Mouse (Mus musculus) thymus, postnatal 25 days (tissue): ENCODE data around the gene Mprip.
"Not testable (repeated sequence)": the region's sequence is repeated elsewhere in the genome, so short reads cannot be mapped to it uniquely, and the experiment has no call there.

Experiments
- DNase-seq: peaks from one replicate; pipeline ENCODE4 v3.0.0; 2022

The Mprip gene

DNA sequence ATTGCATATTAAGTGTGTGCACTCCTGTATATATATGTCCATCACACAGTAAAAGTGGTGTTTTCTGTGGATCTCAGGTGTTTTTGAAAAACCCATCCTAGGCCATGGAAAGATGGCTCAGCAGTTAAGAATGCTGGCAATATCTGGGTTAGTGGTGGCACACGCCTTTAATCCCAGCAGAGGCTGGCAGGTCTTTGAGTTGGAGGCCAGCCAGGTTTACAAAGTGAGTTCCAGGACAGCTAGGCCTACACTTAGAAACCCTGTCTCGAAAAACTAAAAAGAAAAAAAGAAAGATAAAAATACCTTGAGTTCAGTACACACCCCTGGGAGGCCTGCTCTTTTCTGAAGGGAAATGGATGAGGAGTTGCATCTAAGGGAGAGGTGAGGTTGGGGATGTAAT, 60.3 kb downstream of the Mprip start:
- no peak for DNase-seq

DNA sequence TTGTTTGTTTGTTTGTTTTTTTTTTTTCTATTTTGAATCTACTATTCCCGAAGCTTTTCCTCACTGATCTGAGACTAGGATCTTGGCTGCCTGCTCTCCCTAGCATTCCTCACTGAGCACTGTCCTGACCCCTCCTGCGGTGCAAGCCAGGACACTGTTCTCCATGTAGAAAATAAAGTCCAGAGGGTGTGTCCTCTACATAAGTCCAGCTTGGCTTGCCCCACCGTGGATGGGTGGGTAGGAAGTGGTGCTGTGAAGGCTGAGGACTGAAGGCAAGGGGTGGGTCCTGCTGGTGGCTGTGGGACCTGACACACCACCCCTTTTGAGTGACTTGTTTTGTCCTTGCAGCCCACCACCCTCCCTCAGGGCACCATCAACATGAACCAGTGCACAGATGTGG, 66.1 kb downstream of the Mprip start:
- no peak for DNase-seq

DNA sequence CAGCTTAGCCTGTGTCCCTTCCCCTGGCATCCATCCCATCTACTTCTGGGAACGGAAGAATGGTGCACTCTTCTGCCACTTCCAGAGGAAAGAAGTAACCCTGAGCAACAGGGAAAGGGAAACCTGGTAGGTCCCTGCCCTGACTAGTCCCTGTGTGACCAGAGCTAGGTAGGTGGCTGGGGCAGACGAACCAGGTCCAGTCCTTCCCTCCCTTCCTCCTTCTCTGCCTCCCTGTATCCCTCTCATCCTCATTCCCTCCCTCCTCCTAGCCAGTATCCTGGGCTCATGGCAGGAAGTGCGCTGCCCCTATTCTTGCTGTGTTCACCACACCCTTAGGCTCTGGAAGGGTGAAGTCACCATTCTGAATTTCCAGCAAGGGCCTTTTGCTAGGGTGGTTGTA, 70.7 kb downstream of the Mprip start:
- DNase-seq: no peak

DNA sequence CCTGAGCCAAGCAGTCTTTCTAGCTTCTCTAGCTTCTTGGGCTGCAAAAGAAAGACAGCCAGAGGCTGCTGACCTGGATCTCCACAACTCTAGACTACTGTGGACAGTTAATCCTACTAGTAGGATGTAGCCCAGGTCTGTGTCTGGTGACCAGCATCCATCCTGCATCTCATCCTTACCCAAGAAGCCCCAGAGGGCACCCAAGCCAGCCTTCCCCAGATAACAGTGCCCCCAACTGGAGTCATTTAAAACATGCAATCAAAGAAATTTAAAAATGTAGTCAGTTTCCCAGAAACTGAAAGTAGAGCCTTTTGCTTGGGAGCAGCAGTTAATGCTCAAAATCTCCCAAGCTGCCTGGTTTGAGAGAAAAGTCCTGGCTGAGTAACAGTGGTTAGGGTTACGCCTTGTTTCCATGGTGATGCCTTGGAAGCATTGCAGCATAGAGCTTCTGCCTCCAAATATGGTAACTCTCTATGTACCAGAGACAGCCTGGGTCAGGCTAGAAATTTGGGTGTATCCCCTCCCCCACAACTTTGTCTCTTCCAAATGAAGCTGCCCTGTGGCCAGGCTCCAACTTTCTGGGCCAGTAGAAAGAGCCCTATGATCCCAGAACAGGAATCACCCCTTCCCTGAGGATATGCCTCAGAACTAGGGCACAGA, 71.4 kb downstream of the Mprip start:
- no peak for DNase-seq

DNA sequence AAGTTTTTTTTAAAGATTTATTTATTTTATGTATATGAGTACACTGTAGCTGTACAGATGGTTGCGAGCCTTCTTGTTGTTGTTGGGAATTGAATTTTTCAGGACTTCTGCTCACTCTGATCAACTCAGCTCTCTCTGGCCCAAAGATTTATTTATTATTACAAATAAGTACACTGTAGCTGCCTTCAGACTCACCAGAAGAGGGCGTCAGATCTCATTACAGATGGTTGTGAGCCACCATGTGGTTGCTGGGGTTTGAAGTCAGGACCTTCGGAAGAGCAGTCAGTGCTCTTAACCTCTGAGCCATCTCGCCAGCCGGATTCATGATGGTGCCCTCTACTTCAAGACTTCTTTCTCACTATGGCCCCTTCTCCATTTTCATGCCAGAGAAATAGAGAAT, 72.5 kb downstream of the Mprip start:
- not testable (repeated sequence) for DNase-seq

DNA sequence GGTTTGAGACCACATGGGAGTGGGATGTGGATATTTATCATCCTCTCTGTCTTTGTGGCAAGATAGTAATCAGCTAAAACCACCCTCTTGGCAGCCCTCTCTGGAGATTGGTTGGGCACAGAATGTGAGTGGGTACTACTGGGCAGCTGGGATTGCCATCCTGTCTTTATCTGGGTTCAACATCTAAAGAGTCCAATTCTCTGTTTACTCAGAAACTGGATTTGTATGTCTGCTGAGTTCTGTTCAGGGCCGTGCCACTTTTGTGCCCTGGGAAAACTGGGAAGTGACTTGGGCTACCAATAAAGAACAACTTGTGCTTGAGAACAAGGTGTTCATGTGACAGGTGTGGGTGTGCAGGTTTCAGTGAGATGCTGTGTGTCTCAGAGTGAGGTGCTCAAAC, 73.2 kb downstream of the Mprip start:
- DNase-seq: no peak

DNA sequence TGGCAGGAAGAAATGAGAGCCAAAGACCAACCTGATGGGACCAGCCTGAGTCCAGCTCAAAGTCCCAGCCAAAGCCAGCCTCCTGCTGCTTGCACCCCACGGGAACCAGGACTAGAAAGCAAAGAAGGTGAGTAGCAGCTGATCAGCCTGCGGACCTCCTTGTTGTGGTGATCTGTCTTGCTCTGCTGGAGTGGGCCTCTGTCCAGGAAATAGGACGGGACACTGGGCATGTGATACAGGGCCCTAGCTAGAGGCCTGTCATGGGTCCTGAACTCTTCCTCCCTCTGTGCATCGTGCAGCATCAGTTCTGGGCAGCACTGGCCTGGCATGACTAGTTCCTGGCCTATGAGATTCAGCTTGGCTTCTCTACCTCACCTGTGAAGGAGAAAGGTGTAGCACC, 74.8 kb downstream of the Mprip start:
- DNase-seq: not testable (repeated sequence)

DNA sequence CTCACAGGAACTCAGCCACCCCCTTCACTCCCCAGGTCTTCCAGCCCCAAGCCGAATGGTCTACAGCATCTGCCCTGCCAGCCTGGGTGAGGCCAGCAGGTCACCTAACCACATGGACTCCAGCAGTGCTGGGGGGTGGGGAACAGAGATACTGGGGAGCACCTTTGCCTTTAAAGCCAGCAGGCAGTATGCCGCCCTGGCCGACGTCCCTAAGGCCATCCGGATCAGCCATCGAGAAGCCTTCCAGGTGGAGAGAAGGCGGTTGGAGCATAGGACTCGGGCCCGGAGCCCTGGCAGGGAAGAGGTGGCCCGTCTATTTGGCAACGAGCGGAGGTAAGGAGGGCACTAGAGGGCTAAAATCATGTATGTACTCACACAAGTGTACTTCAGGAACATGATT, 76.1 kb downstream of the Mprip start:
- DNase-seq: no peak

DNA sequence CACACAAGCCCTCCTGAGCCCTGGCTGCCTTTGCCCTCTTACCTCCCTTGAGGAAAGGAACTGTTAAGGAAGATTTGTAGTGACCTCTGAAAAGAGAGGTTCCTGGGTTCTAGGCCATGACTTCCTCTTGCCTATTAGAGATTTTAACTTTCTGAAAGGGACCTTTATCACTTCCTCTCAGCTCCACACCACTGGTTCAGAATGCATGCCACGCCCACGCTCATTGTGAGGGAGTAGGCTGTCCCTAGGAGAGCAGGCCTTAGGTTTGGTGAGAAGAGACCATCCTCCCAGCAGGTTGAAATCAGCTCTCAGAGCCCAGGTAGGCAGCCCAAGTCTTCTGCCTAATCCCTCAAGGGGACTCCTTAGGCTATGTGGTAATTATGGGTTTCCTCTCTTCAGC, 78.9 kb downstream of the Mprip start:
- DNase-seq: no peak

DNA sequence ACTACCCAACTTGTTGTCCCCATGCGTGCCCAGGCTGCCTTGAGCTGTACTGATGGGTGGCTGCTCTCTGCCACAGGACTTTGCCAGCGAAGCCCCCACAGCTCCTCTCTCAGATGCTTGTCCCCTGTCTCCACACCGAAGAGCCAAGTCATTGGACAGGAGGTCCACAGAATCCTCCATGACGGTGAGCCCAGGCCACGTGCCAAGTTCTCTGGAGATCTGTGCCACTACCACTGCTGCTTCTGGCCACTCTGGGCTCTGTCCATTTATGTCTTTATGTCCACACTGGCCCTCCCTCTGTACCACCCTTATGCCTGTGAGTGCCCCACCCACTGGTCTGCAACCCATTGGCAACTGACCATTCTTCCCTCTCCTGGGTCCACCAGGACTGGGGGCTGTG, 80.8 kb downstream of the Mprip start:
- DNase-seq: no peak

DNA sequence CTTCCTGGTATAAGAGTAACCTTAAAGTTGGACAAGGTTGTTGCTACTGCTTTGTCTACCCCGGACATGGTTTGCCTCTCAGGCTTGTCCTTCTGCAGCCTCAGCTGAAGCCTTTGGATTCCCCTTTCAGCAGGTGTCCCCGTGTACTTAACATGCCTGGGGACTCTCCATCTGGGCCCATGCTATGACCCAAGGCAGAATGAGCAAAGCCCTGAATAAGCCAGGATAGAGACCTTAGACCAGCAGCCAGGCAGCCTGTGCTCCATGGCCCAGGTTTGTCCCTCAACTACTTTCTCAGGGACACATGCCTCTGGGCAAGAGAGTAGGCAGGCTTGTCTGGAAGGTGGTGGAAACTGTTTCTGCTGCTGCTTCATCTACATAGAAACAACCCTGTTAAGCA, 82.2 kb downstream of the Mprip start:
- no peak for DNase-seq

DNA sequence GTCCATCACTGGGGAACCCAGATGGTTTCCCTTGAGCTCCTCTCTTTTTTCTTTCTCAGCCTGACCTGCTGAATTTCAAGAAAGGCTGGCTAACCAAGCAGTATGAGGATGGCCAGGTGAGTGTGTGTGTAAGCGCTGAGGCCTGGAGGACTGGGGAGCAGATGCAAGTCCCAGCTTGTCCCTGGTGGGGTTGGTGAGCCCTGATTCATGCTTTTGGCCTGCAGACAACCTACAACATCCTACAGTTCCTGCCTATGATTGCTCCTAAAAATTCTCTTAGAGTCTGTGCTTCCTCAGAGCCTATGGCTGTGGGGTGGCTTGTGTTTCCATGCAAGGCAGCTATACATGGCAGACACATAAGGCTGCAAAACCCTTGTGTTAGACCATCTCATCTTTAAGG, 82.6 kb downstream of the Mprip start:
- DNase-seq: no peak

DNA sequence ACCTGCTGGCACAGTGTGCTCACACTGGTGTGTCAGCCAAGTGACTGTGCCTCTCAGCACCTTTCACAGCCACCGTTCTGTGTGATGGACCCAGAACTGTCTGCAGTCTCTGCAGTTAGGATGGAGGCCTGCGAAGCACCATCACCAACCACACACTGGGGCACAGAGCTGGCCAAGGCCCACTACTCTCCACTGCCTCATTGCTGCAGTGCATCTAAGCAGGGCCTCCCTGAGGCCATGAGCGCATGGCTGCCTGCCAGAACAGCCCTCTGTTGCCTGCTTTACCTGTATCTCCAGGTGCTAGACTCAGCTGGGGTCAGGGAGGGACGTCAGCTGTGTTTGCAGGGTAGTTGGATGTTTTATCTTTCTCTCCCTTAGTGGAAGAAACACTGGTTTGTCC, 83.3 kb downstream of the Mprip start:
- DNase-seq: no peak

DNA sequence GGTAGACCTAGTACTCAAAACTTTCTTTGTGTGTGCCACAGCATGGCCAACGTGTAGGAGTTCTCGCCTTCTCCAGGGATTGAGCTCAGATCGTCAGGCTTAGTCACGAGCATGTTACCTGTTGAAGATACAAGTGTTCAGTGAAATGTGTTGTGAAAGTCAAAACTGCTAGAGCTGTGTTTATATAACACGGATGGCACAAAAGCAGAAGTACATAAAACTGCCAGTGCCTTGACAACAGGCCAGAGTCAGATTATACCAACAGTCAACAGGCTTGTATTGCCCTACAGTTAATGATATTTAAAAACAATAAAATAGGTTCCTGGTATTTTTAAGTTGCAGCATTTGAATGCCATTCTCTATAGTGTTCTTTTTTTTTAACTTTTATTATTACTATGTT, 84.7 kb downstream of the Mprip start:
- DNase-seq: no peak

DNA sequence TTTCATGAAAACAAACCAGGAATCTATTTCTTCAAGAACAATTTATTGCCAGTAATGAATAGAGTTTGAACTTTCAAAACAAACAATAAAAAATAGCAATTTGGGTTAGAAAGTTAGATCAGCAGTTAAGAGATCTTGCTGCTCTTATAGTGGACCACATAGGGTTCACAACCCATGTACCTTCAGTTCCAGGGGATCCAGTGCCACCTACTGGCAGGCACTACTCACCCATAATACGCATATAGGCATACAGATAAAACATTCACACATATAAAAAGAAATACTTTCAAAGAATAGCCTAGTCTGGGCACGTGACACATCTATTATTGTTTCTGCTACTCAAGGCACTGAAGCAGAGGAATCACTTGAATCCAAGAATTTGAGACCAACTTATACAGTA, 85.5 kb downstream of the Mprip start:
- peak; percentile 63 for DNase-seq

DNA sequence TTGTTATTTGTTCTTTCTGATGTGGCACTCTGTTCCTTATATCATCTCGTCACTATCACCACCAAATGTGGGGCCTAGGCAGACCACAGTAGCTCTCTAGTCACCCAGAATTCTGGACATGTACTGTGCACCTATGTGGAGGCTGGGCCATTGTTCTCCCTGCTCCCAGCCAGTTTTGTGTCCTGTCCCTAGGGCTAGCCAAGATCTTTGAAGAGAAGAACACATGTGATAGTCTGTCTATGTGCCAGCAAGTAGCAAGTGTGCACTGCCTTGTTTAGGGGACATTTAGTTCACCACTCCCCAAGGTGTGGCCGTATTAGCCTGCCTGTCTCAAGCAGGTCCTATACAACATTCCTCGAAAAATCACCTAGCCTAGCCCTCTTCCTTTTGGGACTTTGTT, 87.9 kb downstream of the Mprip start:
- no peak for DNase-seq

DNA sequence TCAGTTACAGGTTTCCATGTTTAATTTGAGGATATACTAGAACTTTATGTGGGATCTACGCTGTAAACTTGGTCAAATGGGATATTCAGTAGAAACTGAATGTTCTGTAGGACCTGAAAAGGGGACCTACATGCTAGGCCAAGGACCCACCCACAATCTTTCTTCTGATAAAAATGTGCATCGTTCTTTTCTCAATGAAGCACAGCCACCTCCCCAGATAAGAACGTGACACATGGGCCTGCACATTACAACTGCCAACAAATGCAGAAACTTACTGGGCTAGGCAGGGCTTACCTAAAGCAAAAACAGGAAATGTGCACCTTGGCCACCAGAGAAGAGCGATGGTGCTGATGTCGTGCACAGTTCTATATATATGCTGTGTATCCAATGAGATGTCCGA, 93.4 kb downstream of the Mprip start:
- no peak for DNase-seq

DNA sequence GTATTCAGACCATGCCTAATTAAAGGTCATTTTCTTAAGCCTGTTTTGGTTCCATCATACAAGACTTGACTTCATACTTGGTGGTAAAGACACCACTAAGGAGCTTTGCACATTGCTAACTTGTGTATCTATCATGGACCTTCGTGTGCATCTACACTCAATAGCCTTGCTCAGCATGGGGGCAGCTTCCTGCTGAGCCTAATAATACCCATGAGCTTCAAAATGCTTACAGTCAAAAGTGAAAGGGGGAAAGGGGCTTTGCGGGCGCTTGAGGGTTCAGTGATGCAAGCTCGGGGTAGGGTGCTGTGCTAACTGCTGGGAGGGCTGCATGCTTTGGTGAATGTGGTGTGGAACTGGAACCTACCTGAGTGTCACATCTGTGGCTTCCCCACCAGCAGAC, 95.2 kb downstream of the Mprip start:
- DNase-seq: no peak

DNA sequence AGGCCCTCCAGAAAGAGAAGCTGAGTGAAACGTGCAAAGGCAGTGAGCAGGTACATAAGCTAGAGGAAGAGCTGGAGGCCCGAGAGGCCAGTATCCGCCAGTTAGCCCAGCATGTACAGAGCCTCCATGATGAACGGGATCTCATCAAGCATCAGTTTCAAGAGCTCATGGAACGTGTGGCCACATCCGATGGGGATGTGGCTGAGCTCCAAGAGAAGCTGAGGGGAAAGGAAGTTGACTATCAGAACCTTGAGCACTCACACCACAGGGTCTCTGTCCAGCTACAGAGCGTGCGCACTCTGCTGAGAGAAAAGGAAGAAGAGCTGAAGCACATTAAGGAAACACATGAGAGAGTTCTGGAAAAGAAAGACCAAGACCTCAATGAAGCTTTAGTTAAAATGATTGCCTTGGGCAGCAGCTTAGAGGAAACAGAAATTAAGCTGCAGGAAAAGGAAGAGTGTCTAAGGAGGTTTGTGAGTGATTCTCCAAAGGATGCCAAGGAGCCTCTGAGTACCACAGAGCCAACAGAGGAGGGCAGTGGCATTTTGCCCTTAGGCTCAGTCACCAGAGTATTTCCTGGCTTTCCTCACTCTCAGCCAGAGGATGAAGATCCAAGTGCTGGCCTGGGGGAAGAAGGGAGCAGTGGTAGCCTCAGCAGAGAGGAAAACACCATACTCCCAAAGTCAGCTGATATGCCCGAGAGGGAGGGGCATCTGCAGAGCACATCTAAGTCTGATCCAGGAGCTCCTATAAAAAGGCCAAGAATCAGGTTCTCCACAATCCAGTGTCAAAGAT, 97.3 kb downstream of the Mprip start:
- no peak for DNase-seq

DNA sequence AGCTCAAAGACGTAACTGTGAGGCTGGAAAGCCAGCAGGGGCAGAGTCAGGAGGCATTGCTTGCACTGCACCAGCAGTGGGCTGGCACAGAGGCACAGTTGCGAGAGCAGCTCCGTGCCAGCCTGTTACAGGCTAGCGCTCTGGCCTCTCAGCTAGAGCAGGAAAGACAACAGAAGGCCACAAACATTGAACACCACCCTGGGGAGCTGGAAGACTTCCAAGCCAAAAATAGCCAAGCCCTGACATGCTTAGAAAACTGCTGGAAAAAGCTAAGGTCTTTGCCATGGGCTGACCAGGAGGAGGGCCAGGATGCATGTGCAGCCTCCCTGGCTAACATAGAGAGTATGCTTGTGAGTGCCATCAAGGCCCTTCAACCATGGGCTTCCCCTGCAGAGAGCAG, 98.1 kb downstream of the Mprip start:
- DNase-seq: no peak

DNA sequence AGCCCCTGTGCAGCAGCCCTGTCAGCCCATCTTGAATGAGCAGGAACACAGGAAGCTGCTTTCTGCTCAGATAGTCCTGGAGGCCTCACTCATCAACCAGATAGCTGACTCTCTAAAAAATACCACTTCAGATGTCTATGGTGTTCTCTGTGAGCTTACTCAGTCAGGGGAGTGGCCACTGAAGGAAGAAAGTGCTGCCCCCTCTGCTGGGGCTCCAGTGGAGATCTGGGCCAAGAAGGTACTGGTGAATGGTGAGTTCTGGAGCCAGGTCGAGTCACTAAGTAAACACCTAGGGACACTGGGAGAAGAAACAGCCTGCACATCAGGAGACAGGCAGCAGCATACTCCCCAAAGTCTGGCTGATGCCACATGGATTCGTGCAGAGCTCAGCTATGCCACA, 98.5 kb downstream of the Mprip start:
- no peak for DNase-seq

DNA sequence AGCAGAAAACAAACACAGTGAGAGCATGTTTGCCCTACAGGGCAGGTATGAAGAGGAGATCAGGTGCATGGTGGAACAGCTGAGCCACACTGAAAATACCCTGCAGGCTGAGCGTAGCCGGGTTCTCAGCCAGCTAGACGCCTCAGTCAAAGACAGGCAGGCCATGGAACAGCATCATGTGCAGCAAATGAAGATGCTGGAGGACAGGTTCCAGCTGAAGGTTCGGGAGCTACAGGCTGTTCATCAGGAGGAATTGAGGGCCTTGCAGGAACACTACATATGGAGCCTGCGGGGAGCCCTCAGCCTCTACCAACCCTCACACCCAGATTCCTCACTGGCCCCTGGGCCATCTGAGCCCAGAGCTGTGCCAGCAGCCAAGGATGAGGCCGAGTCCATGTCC, 99.7 kb downstream of the Mprip start:
- DNase-seq: no peak

DNA sequence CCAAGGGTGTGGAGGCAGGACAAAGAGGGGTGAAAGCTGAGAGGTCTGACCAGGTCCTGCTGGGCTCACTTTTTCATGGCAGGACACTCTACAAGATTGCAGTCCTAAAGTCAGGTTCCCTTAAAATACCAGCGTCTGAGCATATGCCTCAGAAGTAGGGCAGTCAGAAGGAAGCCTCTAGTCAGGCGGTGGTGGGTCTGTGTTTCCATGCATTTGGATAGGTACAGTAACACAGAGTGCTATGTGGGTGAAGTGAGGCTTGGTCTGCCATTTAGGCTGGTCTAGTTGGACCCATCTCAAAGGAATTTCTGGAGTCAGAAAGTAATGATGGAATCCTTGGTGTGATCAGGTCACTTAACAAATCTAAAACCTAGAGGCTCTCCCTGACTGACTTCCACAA, 108.2 kb downstream of the Mprip start:
- no peak for DNase-seq

DNA sequence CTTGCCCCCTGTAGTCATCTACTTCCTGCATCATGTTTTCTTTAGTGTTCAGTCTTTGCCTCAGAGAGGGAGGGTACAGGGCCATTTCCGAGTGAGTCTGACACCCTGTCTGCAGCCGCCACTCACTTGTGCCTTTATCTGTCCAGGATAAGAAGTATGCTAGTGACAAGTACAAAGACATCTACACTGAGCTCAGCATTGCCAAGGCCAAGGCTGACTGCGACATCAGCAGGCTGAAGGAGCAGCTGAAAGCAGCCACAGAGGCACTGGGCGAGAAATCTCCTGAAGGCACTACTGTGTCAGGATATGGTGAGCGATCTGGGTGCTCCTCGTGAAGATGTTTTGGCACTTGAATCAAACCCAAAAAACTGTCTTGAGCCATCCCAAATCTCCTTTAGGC, 108.6 kb downstream of the Mprip start:
- no peak for DNase-seq

DNA sequence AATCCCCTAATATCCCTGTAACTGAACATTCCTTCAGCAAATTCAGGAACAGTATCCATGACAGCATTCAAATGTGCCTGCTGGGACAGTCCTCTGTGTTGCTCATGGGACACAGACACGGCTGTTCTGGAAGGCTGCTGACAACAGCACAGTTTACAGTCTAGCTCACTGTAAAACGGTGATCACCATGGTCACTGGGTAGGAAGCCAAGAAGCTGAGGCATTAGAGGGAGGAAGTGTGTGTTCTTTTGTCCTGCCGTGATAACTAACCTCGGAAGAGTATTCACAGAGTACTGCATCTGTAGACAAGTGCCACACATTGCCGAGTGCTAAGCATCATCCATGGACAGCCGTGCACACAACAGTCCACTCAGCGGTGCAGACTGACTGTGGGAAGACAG, 109.6 kb downstream of the Mprip start:
- no peak for DNase-seq
